Mouse (Mus musculus): ENCODE measurements around the gene 1700003E16Rik. TPM values are rescaled to one million over a fixed set of nuclear protein-coding genes. Genes with fewer than 3 reads are reported as not detected.

Gene 1700003E16Rik
- total RNA-seq (2014; rRNA removed), result 15.6 and 20.5 TPM in 2 replicates
- polyA plus RNA-seq (2015; fragmentation: Nextera tagmentation; extraction: Ambion mirVana), result 18.0 and 18.2 TPM in 2 replicates

- H3K9me3 ChIP-seq (ENCODE audit: low read length), result no peaks in the 10 kb centered on the region
- H3K27ac ChIP-seq (ENCODE audit: low read depth, low read length), result peak within 1 kb of the TSS; percentile 14; the same call in 1 of the 2 replicates
- ATAC-seq (ENCODE audit: low FRiP score) (peak; percentile 89), DNase-seq (ENCODE audit: low spot score) (peak; percentile 92)
- peaks cover 9% of the 10 kb centered on the region; the same call in 1 of the 2 replicates for H3K4me1 ChIP-seq (ENCODE audit: insufficient read depth, low read length)
- TF ChIP-seq CTCF (IDR thresholded peaks at IDR 0.05), result no peak
- H3K36me3 ChIP-seq (ENCODE audit: insufficient read depth, low read length), result 0 out of 2 replicates have a peak, but pooled peaks cover 11% of the 10 kb centered on the region
- H3K4me3 ChIP-seq (ENCODE audit: low read depth, low read length), result peak within 1 kb of the TSS; percentile 53
- under 1% methylated on average over 32 of the region's 32 CpGs for WGBS
- H3K4me2 ChIP-seq (ENCODE audit: low read depth, low read length, poor library complexity, severe bottlenecking), result peak within 1 kb of the TSS; percentile 83
- H3K27me3 ChIP-seq (ENCODE audit: insufficient read depth, low read length), result peaks cover 11% of the 10 kb centered on the region
- H3K9ac ChIP-seq (replicated peaks; ENCODE audit: low read length, poor library complexity, severe bottlenecking), result peak within 1 kb of the TSS; percentile 63
Observed at GRCm38 (mm10) chr6:83156259-83156684, at the start of gene 1700003E16Rik, which contains the start of gene Wdr54. TSS of gene 1700003E16Rik (plus strand) at chr6:83156404. TSS of gene Wdr54 (minus strand) at chr6:83156397.

- peak; percentile 73 for TF ChIP-seq CTCF (IDR thresholded peaks at IDR 0.05)
- peaks cover 17% of the 10 kb centered on the region for H3K4me1 ChIP-seq (ENCODE audit: insufficient read depth, low read length)
- H3K9me3 ChIP-seq (ENCODE audit: low read length), result no peaks in the 10 kb centered on the region
- peaks cover 17% of the 10 kb centered on the region; the same call in 1 of the 2 replicates for H3K36me3 ChIP-seq (ENCODE audit: insufficient read depth, low read length)
- peak overlapping the region; percentile 81; the same call in 1 of the 2 replicates for H3K4me3 ChIP-seq (ENCODE audit: low read depth, low read length)
- ATAC-seq (ENCODE audit: low FRiP score) (no peak), DNase-seq (ENCODE audit: low spot score) (peak; percentile 69)
- peak overlapping the region; percentile 88 for H3K4me2 ChIP-seq (ENCODE audit: low read depth, low read length, poor library complexity, severe bottlenecking)
- H3K9ac ChIP-seq (replicated peaks; ENCODE audit: low read length, poor library complexity, severe bottlenecking), result no peak overlapping the region
- peak overlapping the region; percentile 89 for H3K27ac ChIP-seq (ENCODE audit: low read depth, low read length)
- no peaks in the 10 kb centered on the region for H3K27me3 ChIP-seq (ENCODE audit: insufficient read depth, low read length)
- WGBS, result 34% methylated on average over 13 of the region's 13 CpGs
Observed at GRCm38 (mm10) chr6:83107566-83108400, 48.4 kb upstream of the 1700003E16Rik start.

- ATAC-seq (ENCODE audit: low FRiP score) (peak; percentile 90), DNase-seq (ENCODE audit: low spot score) (peak; percentile 87)
- peak within 1 kb of the TSS; percentile 81 for H3K9ac ChIP-seq (replicated peaks; ENCODE audit: low read length, poor library complexity, severe bottlenecking)
- TF ChIP-seq CTCF (IDR thresholded peaks at IDR 0.05), result no peak
- no peaks in the 10 kb centered on the region for H3K9me3 ChIP-seq (ENCODE audit: low read length)
- peak within 1 kb of the TSS; percentile 88 for H3K4me2 ChIP-seq (ENCODE audit: low read depth, low read length, poor library complexity, severe bottlenecking)
- H3K27ac ChIP-seq (ENCODE audit: low read depth, low read length), result peak within 1 kb of the TSS; percentile 89
- WGBS, result 1% methylated on average over 76 of the region's 76 CpGs
- peaks cover 10% of the 10 kb centered on the region; the same call in 1 of the 2 replicates for H3K4me1 ChIP-seq (ENCODE audit: insufficient read depth, low read length)
- peak within 1 kb of the TSS; percentile 81 for H3K4me3 ChIP-seq (ENCODE audit: low read depth, low read length)
- H3K27me3 ChIP-seq (ENCODE audit: insufficient read depth, low read length), result no peaks in the 10 kb centered on the region
- H3K36me3 ChIP-seq (ENCODE audit: insufficient read depth, low read length), result peaks cover 17% of the 10 kb centered on the region; the same call in 1 of the 2 replicates
Observed at GRCm38 (mm10) chr6:83108762-83109668, 47.2 kb upstream of the 1700003E16Rik start, which contains the start of gene Mrpl53. TSS of gene Mrpl53 (plus strand) at chr6:83109040.

- no peak overlapping the region for H3K27ac ChIP-seq (ENCODE audit: low read depth, low read length)
- 0 out of 2 replicates have a peak, but pooled peaks cover 8% of the 10 kb centered on the region for H3K36me3 ChIP-seq (ENCODE audit: insufficient read depth, low read length)
- H3K4me1 ChIP-seq (ENCODE audit: insufficient read depth, low read length), result peaks cover 10% of the 10 kb centered on the region; the same call in 1 of the 2 replicates
- H3K4me2 ChIP-seq (ENCODE audit: low read depth, low read length, poor library complexity, severe bottlenecking), result no peak overlapping the region
- H3K9me3 ChIP-seq (ENCODE audit: low read length), result no peaks in the 10 kb centered on the region
- WGBS, result 93% methylated on average over 4 of the region's 4 CpGs
- no peak overlapping the region for H3K4me3 ChIP-seq (ENCODE audit: low read depth, low read length)
- TF ChIP-seq CTCF (IDR thresholded peaks at IDR 0.05), result no peak
- ATAC-seq (ENCODE audit: low FRiP score) (no peak), DNase-seq (ENCODE audit: low spot score) (no peak)
- no peaks in the 10 kb centered on the region for H3K27me3 ChIP-seq (ENCODE audit: insufficient read depth, low read length)
- H3K9ac ChIP-seq (replicated peaks; ENCODE audit: low read length, poor library complexity, severe bottlenecking), result no peak overlapping the region
Observed at GRCm38 (mm10) chr6:83111510-83112136, 44.6 kb upstream of the 1700003E16Rik start.
